Mouse (Mus musculus): ENCODE measurements around the gene Ppfibp1.

GRCm38 (mm10) chr6:146959908-146960680, 71.8 kb downstream of the Ppfibp1 start:
- no peak for TF ChIP-seq EP300 (IDR thresholded peaks at IDR 0.05; ENCODE audit: low read depth)
- no peak for TF ChIP-seq CTCF (IDR thresholded peaks at IDR 0.05; ENCODE audit: low read depth)

Data from heart, postnatal 0 days (tissue).